Mouse (Mus musculus): ENCODE measurements at regions not wholly inside any gene's neighbourhood (a gene's known extent, or its start where the extent isn't known, plus 50 kb on each side); places are given as distances from the start of the nearest gene placed in this dataset.

GRCm38 (mm10) chr14:76875266-76875900 lies 161.2 kb upstream of the Ccdc122 start:
- in situ Hi-C loops (cut with MboI; ENCODE audit: low pct_unique_long_range_greater_than_20kb in 1 of 2, low sequenced_read_pairs in 2 of 2, unreplicated experiment in 1 of 2): loop anchor here (10.0 kb wide), 2 partner anchors 371 to 391 kb away; no protein-coding TSS in a partner anchor

- in situ Hi-C loops (cut with MboI; ENCODE audit: low pct_unique_long_range_greater_than_20kb in 1 of 2, low sequenced_read_pairs in 2 of 2, unreplicated experiment in 1 of 2): loop anchor here (10.0 kb wide), 2 partner anchors 370 to 390 kb away; no protein-coding TSS in a partner anchor
Measured at GRCm38 (mm10) chr14:76874542-76875265, 161.9 kb upstream of the Ccdc122 start.

- in situ Hi-C loops (cut with MboI; ENCODE audit: low pct_unique_long_range_greater_than_20kb in 1 of 2, low sequenced_read_pairs in 2 of 2, unreplicated experiment in 1 of 2): loop anchor here (10.0 kb wide), 2 partner anchors 369 to 389 kb away; no protein-coding TSS in a partner anchor
Measured at GRCm38 (mm10) chr14:76873684-76874083, 162.9 kb upstream of the Ccdc122 start.

- in situ Hi-C loops (cut with MboI; ENCODE audit: low pct_unique_long_range_greater_than_20kb in 1 of 2, low sequenced_read_pairs in 2 of 2, unreplicated experiment in 1 of 2): loop anchor here (10.0 kb wide), 2 partner anchors 368 to 388 kb away; no protein-coding TSS in a partner anchor
Measured at GRCm38 (mm10) chr14:76872976-76873375, 163.6 kb upstream of the Ccdc122 start.

- in situ Hi-C loops (cut with MboI; ENCODE audit: low pct_unique_long_range_greater_than_20kb in 1 of 2, low sequenced_read_pairs in 2 of 2, unreplicated experiment in 1 of 2): loop anchor here (10.0 kb wide), 2 partner anchors 368 to 388 kb away; no protein-coding TSS in a partner anchor
Measured at GRCm38 (mm10) chr14:76872510-76872909, 164.1 kb upstream of the Ccdc122 start.

GRCm38 (mm10) chr14:76868831-76869230 lies 167.7 kb upstream of the Ccdc122 start:
- in situ Hi-C loops (cut with MboI; ENCODE audit: low pct_unique_long_range_greater_than_20kb in 1 of 2, low sequenced_read_pairs in 2 of 2, unreplicated experiment in 1 of 2): no loop called here

GRCm38 (mm10) chr14:76868131-76868530 lies 168.4 kb upstream of the Ccdc122 start:
- in situ Hi-C loops (cut with MboI; ENCODE audit: low pct_unique_long_range_greater_than_20kb in 1 of 2, low sequenced_read_pairs in 2 of 2, unreplicated experiment in 1 of 2): no loop called here

- in situ Hi-C loops (cut with MboI; ENCODE audit: low pct_unique_long_range_greater_than_20kb in 1 of 2, low sequenced_read_pairs in 2 of 2, unreplicated experiment in 1 of 2): no loop called here
Measured at GRCm38 (mm10) chr14:76864664-76865063, 171.9 kb upstream of the Ccdc122 start.

- in situ Hi-C loops (cut with MboI; ENCODE audit: low pct_unique_long_range_greater_than_20kb in 1 of 2, low sequenced_read_pairs in 2 of 2, unreplicated experiment in 1 of 2): no loop called here
Measured at GRCm38 (mm10) chr14:76863035-76863706, 173.4 kb upstream of the Ccdc122 start.

GRCm38 (mm10) chr14:76858396-76858795 lies 178.2 kb upstream of the Ccdc122 start:
- in situ Hi-C loops (cut with MboI; ENCODE audit: low pct_unique_long_range_greater_than_20kb in 1 of 2, low sequenced_read_pairs in 2 of 2, unreplicated experiment in 1 of 2): no loop called here

GRCm38 (mm10) chr14:76857196-76857773 lies 179.3 kb upstream of the Ccdc122 start:
- in situ Hi-C loops (cut with MboI; ENCODE audit: low pct_unique_long_range_greater_than_20kb in 1 of 2, low sequenced_read_pairs in 2 of 2, unreplicated experiment in 1 of 2): no loop called here

- in situ Hi-C loops (cut with MboI; ENCODE audit: low pct_unique_long_range_greater_than_20kb in 1 of 2, low sequenced_read_pairs in 2 of 2, unreplicated experiment in 1 of 2): no loop called here
Measured at GRCm38 (mm10) chr14:76856591-76856990, 180.0 kb upstream of the Ccdc122 start.

- in situ Hi-C loops (cut with MboI; ENCODE audit: low pct_unique_long_range_greater_than_20kb in 1 of 2, low sequenced_read_pairs in 2 of 2, unreplicated experiment in 1 of 2): no loop called here
Measured at GRCm38 (mm10) chr14:76854965-76855364, 181.6 kb upstream of the Ccdc122 start.

- in situ Hi-C loops (cut with MboI; ENCODE audit: low pct_unique_long_range_greater_than_20kb in 1 of 2, low sequenced_read_pairs in 2 of 2, unreplicated experiment in 1 of 2): no loop called here
Measured at GRCm38 (mm10) chr14:76851473-76852214, 184.9 kb upstream of the Ccdc122 start.

GRCm38 (mm10) chr14:76850641-76851040 lies 185.9 kb upstream of the Ccdc122 start:
- in situ Hi-C loops (cut with MboI; ENCODE audit: low pct_unique_long_range_greater_than_20kb in 1 of 2, low sequenced_read_pairs in 2 of 2, unreplicated experiment in 1 of 2): no loop called here

- in situ Hi-C loops (cut with MboI; ENCODE audit: low pct_unique_long_range_greater_than_20kb in 1 of 2, low sequenced_read_pairs in 2 of 2, unreplicated experiment in 1 of 2): no loop called here
Measured at GRCm38 (mm10) chr14:76850051-76850450, 186.5 kb upstream of the Ccdc122 start.

- in situ Hi-C loops (cut with MboI; ENCODE audit: low pct_unique_long_range_greater_than_20kb in 1 of 2, low sequenced_read_pairs in 2 of 2, unreplicated experiment in 1 of 2): no loop called here
Measured at GRCm38 (mm10) chr14:76849636-76850035, 186.9 kb upstream of the Ccdc122 start.

GRCm38 (mm10) chr14:76849071-76849470 lies 187.5 kb upstream of the Ccdc122 start:
- in situ Hi-C loops (cut with MboI; ENCODE audit: low pct_unique_long_range_greater_than_20kb in 1 of 2, low sequenced_read_pairs in 2 of 2, unreplicated experiment in 1 of 2): no loop called here
